Mouse (Mus musculus) fat pad, adult 2 months (tissue): ENCODE results near the gene Cdkal1.

Experiments
- DNase-seq: peaks from one replicate; pipeline ENCODE4 v3.0.0-alpha.2; 2011; ENCODE audit warnings: low read depth, low spot score; ENCODE audit errors: extremely low read depth

Gene Cdkal1

GRCm38 (mm10) chr13:29721206-29721605 is 134.3 kb downstream of the Cdkal1 start:
- DNase-seq: no peak

DNA sequence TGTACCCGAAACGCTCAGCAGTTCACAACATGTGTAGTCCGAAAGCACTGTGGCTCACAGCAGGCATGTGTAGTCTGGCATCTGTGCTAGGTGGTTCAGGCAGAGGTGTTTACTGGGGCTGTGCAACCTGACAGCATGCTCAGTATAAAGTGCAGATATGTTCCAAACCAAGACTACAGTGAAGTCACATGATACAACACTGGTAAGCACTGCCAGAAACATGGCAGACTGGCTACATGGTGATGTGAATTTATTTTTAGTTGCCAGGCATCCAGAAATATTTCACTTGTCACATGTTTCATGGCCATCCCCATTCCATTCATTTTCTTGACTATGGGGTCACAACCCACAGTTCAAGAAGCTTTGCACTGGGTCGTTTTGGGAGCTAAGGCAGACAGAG is 138.9 kb downstream of the Cdkal1 start:
- DNase-seq: no peak

- no peak for DNase-seq
Measured at GRCm38 (mm10) chr13:29715241-29715841, 140.1 kb downstream of the Cdkal1 start.

DNA sequence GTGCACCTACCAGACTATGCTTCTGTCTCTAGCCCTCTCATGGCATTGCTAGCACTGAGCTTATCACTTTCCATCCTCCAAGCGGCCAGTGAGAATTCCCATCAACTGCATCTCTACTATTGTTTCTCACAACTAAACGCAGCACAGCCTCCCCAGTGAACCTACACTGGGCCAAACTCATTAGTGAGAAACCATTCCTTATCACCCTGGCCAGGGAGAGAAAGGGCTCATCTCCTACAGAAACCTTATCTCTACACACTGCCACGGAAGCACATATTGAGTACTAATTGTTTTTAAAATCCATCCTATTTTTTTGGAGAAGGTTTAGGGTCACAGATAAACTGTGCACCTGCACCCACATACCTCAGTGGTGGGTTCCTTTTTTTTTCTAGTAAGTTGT is 147.9 kb downstream of the Cdkal1 start:
- DNase-seq: no peak

GRCm38 (mm10) chr13:29701400-29701799 is 154.1 kb downstream of the Cdkal1 start:
- DNase-seq: no peak

- no peak for DNase-seq
Measured at GRCm38 (mm10) chr13:29699896-29700295, 155.6 kb downstream of the Cdkal1 start.

DNA sequence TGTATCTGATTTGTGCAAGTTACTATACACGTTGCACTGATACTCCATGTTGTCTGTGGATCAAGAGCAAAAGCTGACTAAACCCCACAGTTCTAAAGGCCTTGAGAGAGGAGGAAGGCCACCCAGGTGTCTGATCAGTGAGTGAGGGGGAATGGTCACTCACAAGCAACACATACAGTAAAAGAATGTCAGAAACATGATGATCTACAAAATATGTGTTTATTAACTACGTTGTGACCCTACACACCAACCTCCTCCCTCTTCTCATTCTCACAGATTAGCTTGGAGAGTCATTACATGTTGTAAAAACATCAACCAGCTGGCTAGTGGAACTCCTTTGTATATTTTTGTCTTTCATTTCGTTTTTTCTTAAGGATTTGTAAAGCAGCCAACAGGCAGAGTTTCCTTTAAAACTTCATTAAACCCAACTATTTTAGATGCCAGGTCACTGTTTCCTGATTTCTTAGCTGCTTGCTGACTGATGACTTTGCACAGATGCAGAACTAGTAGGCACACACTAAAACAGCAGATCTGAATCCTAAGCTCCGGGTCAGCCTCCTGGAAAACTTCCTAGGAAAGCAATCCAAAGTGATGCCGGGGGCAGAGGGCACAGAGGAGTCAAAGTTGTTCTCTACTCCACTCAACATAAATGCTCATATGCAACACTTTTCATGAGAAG is 157.0 kb downstream of the Cdkal1 start:
- no peak for DNase-seq

DNA sequence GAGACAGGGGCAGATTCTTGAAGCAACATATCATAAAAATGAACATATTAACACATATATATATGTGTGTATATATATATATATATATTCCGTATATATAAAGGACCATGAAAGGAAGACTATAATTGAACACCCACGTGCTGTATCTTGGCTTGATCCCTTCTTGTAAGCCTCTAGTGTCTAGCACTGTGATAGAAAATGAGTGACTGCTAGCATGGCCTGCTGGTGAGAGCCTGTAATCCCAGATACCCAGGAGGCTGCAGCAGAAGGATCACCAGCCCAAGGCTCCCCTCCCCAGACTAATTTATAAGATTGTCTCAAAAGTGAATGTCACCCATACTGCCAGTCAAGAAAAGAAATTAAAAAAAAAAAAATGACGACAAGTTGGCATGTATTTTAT is 158.2 kb downstream of the Cdkal1 start:
- no peak for DNase-seq

- no peak for DNase-seq
Measured at GRCm38 (mm10) chr13:29690734-29691133, 164.7 kb downstream of the Cdkal1 start.

DNA sequence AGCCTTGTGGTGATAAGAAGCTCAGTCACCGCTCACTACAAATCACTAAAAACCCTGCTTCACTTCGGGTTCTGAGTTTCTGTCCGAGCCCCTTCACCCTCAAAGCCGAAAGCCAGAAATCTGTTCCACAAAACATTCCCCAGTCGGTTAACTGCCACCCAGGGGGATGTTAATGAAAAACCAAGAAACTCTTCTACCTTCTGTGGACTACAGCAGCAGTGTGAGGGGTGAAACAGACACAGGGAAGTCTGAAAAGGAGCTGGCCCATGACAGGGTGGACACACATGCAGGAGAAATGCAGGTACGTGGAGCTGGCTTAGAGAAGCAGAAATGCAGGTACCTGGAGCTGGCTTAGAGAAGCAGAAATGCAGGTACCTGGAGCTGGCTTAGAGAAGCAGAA is 166.6 kb downstream of the Cdkal1 start:
- no peak for DNase-seq

DNA sequence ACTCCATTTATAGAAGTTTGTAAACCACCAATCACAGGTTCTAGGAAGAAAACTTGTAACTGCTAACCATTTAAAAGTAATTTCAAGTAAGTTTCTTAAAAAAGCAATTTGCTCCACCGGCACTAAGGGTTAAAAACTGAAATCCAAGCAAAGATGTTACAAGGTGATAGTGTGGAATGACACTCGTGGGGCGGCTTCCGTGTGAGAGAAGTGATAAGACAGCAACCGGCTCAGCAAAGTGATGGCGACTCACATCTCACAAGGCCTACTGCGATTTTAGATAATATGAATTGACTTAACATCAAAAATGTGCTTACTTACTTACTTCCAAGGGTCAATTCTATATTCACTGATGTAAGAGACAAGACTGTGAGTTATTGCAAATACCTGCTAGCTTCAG is 167.6 kb downstream of the Cdkal1 start:
- DNase-seq: no peak

GRCm38 (mm10) chr13:29679479-29680186 is 175.8 kb downstream of the Cdkal1 start:
- DNase-seq: no peak

- DNase-seq: no peak
Measured at GRCm38 (mm10) chr13:29677559-29677958, 177.9 kb downstream of the Cdkal1 start.

DNA sequence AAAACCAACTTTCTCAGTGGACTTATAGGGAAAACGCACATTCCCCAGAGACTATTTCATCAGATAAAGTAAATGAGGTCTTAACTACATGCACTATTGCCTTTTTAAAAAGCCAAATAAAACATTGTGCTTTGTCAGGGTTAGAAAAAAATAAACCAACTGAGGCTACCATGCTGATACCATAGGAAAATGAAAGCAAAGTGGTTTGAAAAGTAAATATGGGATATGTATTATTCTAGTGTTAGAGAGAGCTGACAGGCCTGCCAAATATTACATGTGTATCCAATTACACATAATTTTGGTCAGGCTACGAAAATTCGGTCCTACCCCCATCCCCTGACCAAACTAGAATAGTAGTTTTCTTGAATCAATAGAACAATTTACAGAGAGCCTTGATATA is 184.8 kb downstream of the Cdkal1 start:
- no peak for DNase-seq

- DNase-seq: no peak
Measured at GRCm38 (mm10) chr13:29663908-29664307, 191.6 kb downstream of the Cdkal1 start.

- DNase-seq: no peak
Measured at GRCm38 (mm10) chr13:29655841-29656365, 199.6 kb downstream of the Cdkal1 start.

DNA sequence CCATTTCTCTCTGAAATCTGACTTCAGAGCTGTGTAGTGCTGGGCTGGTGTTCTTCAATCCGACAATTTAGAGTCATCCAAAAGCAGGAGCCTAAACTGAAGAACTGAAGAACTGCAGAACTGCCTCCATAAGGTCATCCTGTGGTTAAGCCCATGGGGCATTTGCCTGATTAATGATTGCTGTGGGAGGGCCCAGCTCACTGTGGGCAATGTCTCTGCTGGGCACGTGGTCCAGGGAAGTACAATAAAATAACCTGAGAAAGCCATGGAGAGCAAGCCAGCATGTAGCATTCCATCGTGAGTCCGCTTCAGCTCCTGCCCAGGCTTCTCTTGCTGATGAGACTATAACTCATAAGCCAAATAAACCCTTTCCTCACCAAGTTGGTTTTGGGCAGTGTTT is 202.1 kb downstream of the Cdkal1 start:
- DNase-seq: no peak

- no peak for DNase-seq
Measured at GRCm38 (mm10) chr13:29652791-29653190, 202.7 kb downstream of the Cdkal1 start.

DNA sequence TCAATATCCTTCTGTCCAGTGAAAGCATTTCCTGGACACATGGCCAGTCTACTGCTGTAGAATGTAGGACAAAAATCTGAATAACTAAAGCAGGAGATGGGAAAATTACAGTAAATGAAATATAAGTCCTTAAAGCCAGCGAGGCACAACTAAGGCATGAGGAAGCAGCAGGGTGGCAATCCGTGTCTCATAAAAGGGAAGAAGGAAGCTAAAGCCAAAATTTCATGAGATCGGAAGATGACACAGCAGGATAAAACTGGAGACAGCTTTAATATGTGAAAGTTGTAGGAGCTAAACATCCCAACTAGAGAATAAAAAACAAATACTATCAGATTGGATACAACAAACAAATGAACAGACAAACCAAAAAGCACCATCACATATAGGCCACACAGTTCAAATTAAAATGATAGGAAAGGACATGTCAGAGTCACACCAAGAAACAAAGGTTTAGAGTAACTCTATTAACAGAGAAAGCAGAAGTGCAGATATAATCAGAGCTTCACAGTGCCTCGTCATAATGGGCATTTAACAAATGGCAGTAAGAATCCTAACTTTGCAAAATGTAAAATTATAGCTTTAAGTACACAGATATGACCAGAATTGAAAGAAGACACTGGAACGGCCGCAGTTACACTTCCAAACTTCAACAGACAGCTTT is 204.8 kb downstream of the Cdkal1 start:
- no peak for DNase-seq

GRCm38 (mm10) chr13:29649593-29649992 is 205.9 kb downstream of the Cdkal1 start:
- DNase-seq: no peak

GRCm38 (mm10) chr13:29642226-29642625 is 213.2 kb downstream of the Cdkal1 start:
- DNase-seq: no peak

GRCm38 (mm10) chr13:29641200-29641599 is 214.3 kb downstream of the Cdkal1 start:
- no peak for DNase-seq
